Mouse (Mus musculus): ENCODE measurements around the gene St8sia6. TPM values are rescaled to one million over a fixed set of nuclear protein-coding genes. Genes with fewer than 3 reads are reported as not detected.
A peak's percentile ranks its signal among the peaks of the same experiment; 100 is the strongest.

St8sia6 gene
- polyA plus RNA-seq, 1 experiment, result 1.1 TPM

DNA sequence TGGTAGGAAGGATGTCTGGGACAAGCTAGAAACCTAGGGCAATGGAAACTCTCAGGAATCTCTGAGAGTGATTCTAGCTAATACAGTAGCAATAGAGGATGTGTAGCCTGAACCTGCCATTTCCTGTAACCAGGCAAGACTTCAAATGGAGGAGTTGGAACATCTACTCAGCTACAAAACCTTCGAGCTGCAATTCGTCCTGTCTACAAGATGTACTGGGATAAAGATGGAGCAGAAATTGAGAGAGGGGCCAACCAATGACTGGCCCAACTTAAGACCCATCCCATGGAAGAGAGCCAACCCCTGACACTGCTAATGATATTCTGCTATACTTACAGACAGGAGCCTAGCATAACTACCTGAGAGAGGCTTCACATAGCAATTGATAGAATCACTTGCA is 6.8 kb upstream of the St8sia6 start:
- no peak for TF ChIP-seq POLR2A (IDR thresholded peaks at IDR 0.05; ENCODE audit: control insufficient read depth, extremely low read depth, insufficient read depth, low read length, poor library complexity)
- TF ChIP-seq CTCF (IDR thresholded peaks at IDR 0.05; ENCODE audit: borderline replicate concordance, control insufficient read depth, extremely low read depth, insufficient read depth, low read length, poor library complexity), result no peak
- H3K27me3 ChIP-seq (ENCODE audit: control insufficient read depth, insufficient read depth, low read length), result no peaks in the 10 kb centered on the region
- H3K27ac ChIP-seq (ENCODE audit: control insufficient read depth, insufficient read depth, low read length), result no peak overlapping the region
- H3K4me1 ChIP-seq (replicated peaks; ENCODE audit: control insufficient read depth, insufficient read depth, low read length), result no peaks in the 10 kb centered on the region
- no peak for DNase-seq
- no peaks in the 10 kb centered on the region for H3K36me3 ChIP-seq (ENCODE audit: control insufficient read depth, insufficient read depth, low read length)
- no peak overlapping the region for H3K4me3 ChIP-seq (ENCODE audit: control insufficient read depth, insufficient read depth, low read length)
- 90% methylated on average over 2 of the region's 2 CpGs for WGBS

DNA sequence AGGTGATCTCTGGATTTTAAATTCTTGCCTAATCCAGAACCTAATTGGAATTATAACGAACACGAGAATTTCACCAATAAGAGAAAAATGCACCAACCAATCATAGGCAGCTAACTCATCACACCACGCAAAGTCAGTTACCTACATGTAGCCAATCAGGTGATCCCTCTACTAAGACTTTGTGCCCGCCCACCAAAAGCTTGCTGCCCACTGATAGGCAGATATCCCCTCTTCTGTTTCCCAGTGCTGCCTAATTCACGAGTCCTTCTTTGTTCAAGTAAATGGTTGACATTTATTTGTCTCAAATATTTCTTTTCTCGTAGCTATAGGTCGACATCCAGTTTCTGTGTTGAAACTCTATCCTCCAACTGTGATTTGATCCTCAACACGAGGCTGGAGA is 582 bp upstream of the St8sia6 start:
- Histone ChIP-seq H3K4me1 (replicated peaks; ENCODE audit: control insufficient read depth, insufficient read depth, low read length) (peaks cover 15% of the 10 kb centered on the region), H3K27ac (ENCODE audit: control insufficient read depth, insufficient read depth, low read length) (no peak overlapping the region), H3K27me3 (ENCODE audit: control insufficient read depth, insufficient read depth, low read length) (peaks cover 14% of the 10 kb centered on the region; the same call in 1 of the 2 replicates), H3K4me3 (ENCODE audit: control insufficient read depth, insufficient read depth, low read length) (no peak overlapping the region), H3K36me3 (ENCODE audit: control insufficient read depth, insufficient read depth, low read length) (no peaks in the 10 kb centered on the region)
- WGBS, result 94% methylated on average over 8 of the region's 8 CpGs
- no peak for DNase-seq
- no peak for TF ChIP-seq POLR2A (IDR thresholded peaks at IDR 0.05; ENCODE audit: control insufficient read depth, extremely low read depth, insufficient read depth, low read length, poor library complexity)
- no peak for TF ChIP-seq CTCF (IDR thresholded peaks at IDR 0.05; ENCODE audit: borderline replicate concordance, control insufficient read depth, extremely low read depth, insufficient read depth, low read length, poor library complexity)

DNA sequence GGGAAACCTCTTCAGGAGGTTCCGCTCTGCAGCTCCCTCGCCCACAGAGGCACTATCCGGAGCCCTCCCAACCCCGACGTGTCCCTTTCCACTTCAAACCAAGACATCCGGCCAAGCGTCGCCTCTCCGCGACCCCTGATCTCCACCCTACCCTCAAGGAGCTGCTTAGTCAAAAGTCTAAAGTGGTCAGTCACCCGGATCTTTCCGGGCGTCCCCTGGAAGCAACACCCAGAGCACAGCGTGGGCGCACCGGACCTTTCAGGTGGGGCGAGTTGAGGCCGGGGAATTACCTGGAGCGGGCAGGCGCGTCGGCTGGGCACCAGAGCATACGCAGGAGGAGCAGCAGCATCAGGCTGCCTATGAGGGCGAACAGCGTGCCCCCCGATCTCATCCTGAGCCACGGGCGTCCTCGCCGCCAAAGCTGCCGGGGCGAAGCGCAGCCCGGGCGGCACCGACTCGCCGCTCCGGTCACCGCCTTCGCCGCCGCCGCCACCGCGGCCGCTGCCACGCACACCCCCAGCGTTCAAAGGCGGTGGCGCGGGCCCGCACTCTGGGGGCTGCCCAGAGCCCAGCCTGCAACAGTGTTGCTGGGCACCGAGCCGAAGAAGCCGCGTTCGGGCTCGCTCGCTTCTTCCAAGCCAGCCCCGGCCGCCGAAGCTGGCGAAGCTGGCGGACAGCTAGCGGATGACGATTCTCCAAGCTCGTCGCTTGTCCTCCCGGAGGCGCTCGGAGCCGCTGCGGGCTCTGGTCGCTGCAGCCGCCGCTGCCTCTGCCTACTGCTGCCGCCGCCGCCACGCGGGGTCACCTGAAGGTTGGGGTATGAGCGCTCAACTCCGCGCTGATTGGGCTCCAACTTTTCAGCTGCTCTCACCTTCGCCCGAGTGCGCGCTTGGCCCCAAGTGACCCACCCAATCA is 553 bp downstream of the St8sia6 start:
- Histone ChIP-seq H3K4me1 (replicated peaks; ENCODE audit: control insufficient read depth, insufficient read depth, low read length) (peaks cover 15% of the 10 kb centered on the region), H3K27me3 (ENCODE audit: control insufficient read depth, insufficient read depth, low read length) (peaks cover 14% of the 10 kb centered on the region; the same call in 1 of the 2 replicates), H3K4me3 (ENCODE audit: control insufficient read depth, insufficient read depth, low read length) (peak overlapping the region; percentile 52), H3K27ac (ENCODE audit: control insufficient read depth, insufficient read depth, low read length) (no peak overlapping the region), H3K36me3 (ENCODE audit: control insufficient read depth, insufficient read depth, low read length) (no peaks in the 10 kb centered on the region)
- peak; percentile 30 for DNase-seq
- TF ChIP-seq CTCF (IDR thresholded peaks at IDR 0.05; ENCODE audit: borderline replicate concordance, control insufficient read depth, extremely low read depth, insufficient read depth, low read length, poor library complexity), result no peak
- no peak for TF ChIP-seq POLR2A (IDR thresholded peaks at IDR 0.05; ENCODE audit: control insufficient read depth, extremely low read depth, insufficient read depth, low read length, poor library complexity)
- WGBS, result 3% methylated on average over 89 of the region's 89 CpGs

DNA sequence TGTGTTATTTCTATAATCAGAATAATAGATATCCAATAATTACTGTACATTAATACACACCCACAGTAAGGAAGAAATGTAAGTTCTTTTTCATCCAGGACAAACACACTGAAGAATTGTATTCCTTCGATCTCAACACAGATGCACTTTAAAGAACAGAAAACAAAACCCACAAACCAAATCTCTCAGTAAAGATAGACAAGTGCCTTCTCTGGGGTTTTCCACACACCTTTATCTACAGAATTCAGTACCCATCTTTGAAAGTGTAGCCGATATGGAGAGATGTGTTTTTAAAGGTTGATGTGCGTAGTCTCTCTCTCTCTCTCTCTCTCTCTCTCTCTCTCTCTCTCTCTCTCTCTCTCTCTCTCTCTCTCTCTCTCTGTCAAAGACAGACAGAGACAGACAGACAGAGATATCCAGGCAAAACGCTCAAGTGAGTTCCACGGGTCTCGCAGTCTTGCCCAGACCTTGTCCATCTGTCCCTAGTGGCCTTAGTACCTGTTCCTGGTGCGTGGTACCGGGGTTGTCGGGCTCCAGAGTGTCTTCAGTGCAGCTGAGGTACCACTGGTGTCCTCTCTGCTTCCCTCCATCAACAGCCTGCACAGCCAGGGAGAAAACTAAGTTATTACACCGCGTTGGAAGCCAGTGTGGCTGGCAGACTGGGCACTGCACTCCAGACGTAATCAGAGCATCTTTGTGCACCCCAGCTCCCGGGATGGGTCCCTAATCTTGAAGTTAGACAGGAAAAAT is 1.4 kb downstream of the St8sia6 start:
- no peak for DNase-seq
- no peak overlapping the region for H3K27ac ChIP-seq (ENCODE audit: control insufficient read depth, insufficient read depth, low read length)

DNA sequence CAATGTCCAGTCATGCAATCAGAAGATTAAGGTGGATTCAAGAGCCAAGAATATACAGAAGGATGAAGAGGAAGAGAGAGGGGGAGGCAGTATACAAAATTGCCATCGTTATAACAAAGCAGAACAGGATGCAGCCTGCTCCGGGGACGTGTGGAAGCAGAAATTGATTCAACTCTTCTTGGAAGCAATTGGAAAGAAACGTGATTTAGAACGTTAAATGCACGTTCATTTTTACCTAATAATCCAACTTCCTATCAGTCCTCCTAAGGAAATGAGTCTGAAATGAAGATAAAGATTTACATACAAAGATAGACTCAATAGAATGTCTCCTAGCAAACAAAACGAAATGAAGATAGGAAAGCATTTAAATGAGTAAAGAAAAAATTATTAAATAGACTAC is 2.3 kb downstream of the St8sia6 start:
- H3K4me3 ChIP-seq (ENCODE audit: control insufficient read depth, insufficient read depth, low read length), result no peak overlapping the region
- H3K27ac ChIP-seq (ENCODE audit: control insufficient read depth, insufficient read depth, low read length), result no peak overlapping the region
- TF ChIP-seq POLR2A (IDR thresholded peaks at IDR 0.05; ENCODE audit: control insufficient read depth, extremely low read depth, insufficient read depth, low read length, poor library complexity), result no peak
- no peak for TF ChIP-seq CTCF (IDR thresholded peaks at IDR 0.05; ENCODE audit: borderline replicate concordance, control insufficient read depth, extremely low read depth, insufficient read depth, low read length, poor library complexity)
- 85% methylated on average over 7 of the region's 7 CpGs for WGBS
- no peak for DNase-seq
- H3K36me3 ChIP-seq (ENCODE audit: control insufficient read depth, insufficient read depth, low read length), result no peaks in the 10 kb centered on the region
- H3K4me1 ChIP-seq (replicated peaks; ENCODE audit: control insufficient read depth, insufficient read depth, low read length), result peaks cover 15% of the 10 kb centered on the region
- H3K27me3 ChIP-seq (ENCODE audit: control insufficient read depth, insufficient read depth, low read length), result peaks cover 14% of the 10 kb centered on the region; the same call in 1 of the 2 replicates

More for the DNA sequence above, 1.4 kb downstream of the St8sia6 start:
- peaks cover 14% of the 10 kb centered on the region; the same call in 1 of the 2 replicates for H3K27me3 ChIP-seq (ENCODE audit: control insufficient read depth, insufficient read depth, low read length)
- peaks cover 15% of the 10 kb centered on the region for H3K4me1 ChIP-seq (replicated peaks; ENCODE audit: control insufficient read depth, insufficient read depth, low read length)
- peak overlapping the region; percentile 52 for H3K4me3 ChIP-seq (ENCODE audit: control insufficient read depth, insufficient read depth, low read length)
- H3K36me3 ChIP-seq (ENCODE audit: control insufficient read depth, insufficient read depth, low read length), result no peaks in the 10 kb centered on the region
- TF ChIP-seq CTCF (IDR thresholded peaks at IDR 0.05; ENCODE audit: borderline replicate concordance, control insufficient read depth, extremely low read depth, insufficient read depth, low read length, poor library complexity) (no peak), POLR2A (IDR thresholded peaks at IDR 0.05; ENCODE audit: control insufficient read depth, extremely low read depth, insufficient read depth, low read length, poor library complexity) (no peak)
- 53% methylated on average over 13 of the region's 13 CpGs for WGBS

DNA sequence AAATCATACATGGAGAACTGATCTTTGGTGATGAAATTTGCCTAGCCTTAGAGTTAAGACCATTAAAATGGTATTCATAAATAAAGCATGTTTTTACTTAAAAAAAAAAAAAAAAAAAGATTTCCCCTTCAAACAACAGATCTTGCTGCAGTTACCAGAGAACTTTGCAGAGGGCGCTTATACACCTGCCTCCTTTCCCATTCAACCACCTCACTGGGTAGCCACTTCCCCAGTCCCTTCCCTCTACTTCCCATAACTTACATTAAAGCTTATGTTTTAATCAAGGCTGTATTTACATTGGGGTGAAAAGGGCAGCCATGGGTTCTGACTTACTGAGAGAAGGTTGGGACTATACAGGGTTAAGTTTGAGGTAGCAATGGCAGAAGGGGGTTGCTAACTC is 4.5 kb downstream of the St8sia6 start:
- TF ChIP-seq POLR2A (IDR thresholded peaks at IDR 0.05; ENCODE audit: control insufficient read depth, extremely low read depth, insufficient read depth, low read length, poor library complexity) (no peak), CTCF (IDR thresholded peaks at IDR 0.05; ENCODE audit: borderline replicate concordance, control insufficient read depth, extremely low read depth, insufficient read depth, low read length, poor library complexity) (no peak)
- Histone ChIP-seq H3K4me3 (ENCODE audit: control insufficient read depth, insufficient read depth, low read length) (no peak overlapping the region), H3K4me1 (replicated peaks; ENCODE audit: control insufficient read depth, insufficient read depth, low read length) (peaks cover 15% of the 10 kb centered on the region), H3K27ac (ENCODE audit: control insufficient read depth, insufficient read depth, low read length) (no peak overlapping the region), H3K36me3 (ENCODE audit: control insufficient read depth, insufficient read depth, low read length) (no peaks in the 10 kb centered on the region), H3K27me3 (ENCODE audit: control insufficient read depth, insufficient read depth, low read length) (peaks cover 14% of the 10 kb centered on the region; the same call in 1 of the 2 replicates)
- WGBS, result 37% methylated on average over 1 of the region's 1 CpGs
- no peak for DNase-seq
